Mouse (Mus musculus): ENCODE data around the gene Fhdc1.

Fhdc1 gene

GRCm38 (mm10) chr3:84472955-84473354 lies 7.3 kb downstream of the Fhdc1 start:
- no peak for DNase-seq

GRCm38 (mm10) chr3:84472527-84472926 lies 7.7 kb downstream of the Fhdc1 start:
- DNase-seq = no peak

GRCm38 (mm10) chr3:84471146-84471545 lies 9.1 kb downstream of the Fhdc1 start:
- DNase-seq = no peak

- DNase-seq = no peak
Measured at GRCm38 (mm10) chr3:84468111-84468453, 12.1 kb downstream of the Fhdc1 start.

GRCm38 (mm10) chr3:84467419-84468110 lies 12.7 kb downstream of the Fhdc1 start:
- no peak for DNase-seq

- DNase-seq = peak; percentile 34 to 46
Measured at GRCm38 (mm10) chr3:84465822-84466500, 14.3 kb downstream of the Fhdc1 start.

GRCm38 (mm10) chr3:84461687-84462086 lies 18.5 kb downstream of the Fhdc1 start:
- DNase-seq = no peak

GRCm38 (mm10) chr3:84460952-84461351 lies 19.3 kb downstream of the Fhdc1 start:
- no peak for DNase-seq

GRCm38 (mm10) chr3:84460499-84460898 lies 19.7 kb downstream of the Fhdc1 start:
- DNase-seq = no peak

GRCm38 (mm10) chr3:84455733-84456417 lies 24.4 kb downstream of the Fhdc1 start:
- DNase-seq = no peak

GRCm38 (mm10) chr3:84450651-84451050 lies 29.6 kb downstream of the Fhdc1 start:
- DNase-seq = no peak

GRCm38 (mm10) chr3:84449015-84449414 lies 31.2 kb downstream of the Fhdc1 start:
- no peak for DNase-seq

GRCm38 (mm10) chr3:84447803-84448202 lies 32.4 kb downstream of the Fhdc1 start:
- no peak for DNase-seq

GRCm38 (mm10) chr3:84445838-84446237 lies 34.4 kb downstream of the Fhdc1 start:
- DNase-seq = no peak

- no peak for DNase-seq
Measured at GRCm38 (mm10) chr3:84442890-84443289, 37.3 kb downstream of the Fhdc1 start.

- DNase-seq = peak in 1 of 2 experiments; percentile 38
Measured at GRCm38 (mm10) chr3:84439431-84440210, 40.6 kb downstream of the Fhdc1 start.

- no peak for DNase-seq
Measured at GRCm38 (mm10) chr3:84438840-84439239, 41.4 kb downstream of the Fhdc1 start.

GRCm38 (mm10) chr3:84438118-84438517 lies 42.1 kb downstream of the Fhdc1 start:
- peak in 1 of 2 experiments; percentile 18 for DNase-seq

GRCm38 (mm10) chr3:84436947-84437346 lies 43.3 kb downstream of the Fhdc1 start:
- DNase-seq = no peak

GRCm38 (mm10) chr3:84435288-84436043 lies 44.8 kb downstream of the Fhdc1 start:
- peak in 1 of 2 experiments; percentile 57 for DNase-seq

GRCm38 (mm10) chr3:84432797-84433445 lies 47.3 kb downstream of the Fhdc1 start:
- DNase-seq = no peak

GRCm38 (mm10) chr3:84431257-84431656 lies 49.0 kb downstream of the Fhdc1 start:
- DNase-seq = no peak

All from cerebellum, postnatal 25 days (tissue).